Mouse (Mus musculus) layer of hippocampus, postnatal 10 days (tissue): Measurements from ENCODE around the gene Fam133b. TPM values are rescaled to one million over a fixed set of nuclear protein-coding genes. Genes with fewer than 3 reads are reported as not detected.
"Not testable (repeated sequence)": the region's sequence is repeated elsewhere in the genome, so short reads cannot be mapped to it uniquely, and the experiment has no call there.

ENCODE experiments used
- DNase-seq, 2 experiments: peaks; one replicate each; pipeline ENCODE4 v3.0.0; 2021; ENCODE audit warnings: low spot score in 2 of 2
- total RNA-seq, 2 experiments: library from RNA; stranded (reverse); gene quantifications; 2 replicates each; pipeline ENCODE4 v1.2.3; 2021

The Fam133b gene
- total RNA-seq, 2 experiments from 2014 or later = 41.7 to 42.1 TPM

DNA sequence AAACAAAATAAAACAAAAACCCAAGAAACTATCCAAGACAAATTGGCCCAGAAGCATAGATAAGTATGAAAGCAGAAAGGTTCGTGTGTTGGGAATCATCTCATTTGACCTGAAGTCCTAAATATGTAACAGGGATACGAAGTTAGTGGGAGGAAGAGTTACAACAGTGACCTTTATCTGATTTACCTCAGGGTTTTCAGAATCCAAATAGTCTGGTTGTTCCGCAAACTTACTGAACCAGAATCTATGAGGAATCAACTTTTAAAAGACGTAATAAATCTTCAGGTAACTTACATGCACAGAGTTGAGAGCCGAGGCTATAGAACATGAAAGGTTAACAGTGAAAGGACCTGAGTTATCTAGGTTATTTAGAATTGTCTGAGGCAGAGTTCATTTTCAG is 55.1 kb downstream of the Fam133b start:
- no peak for DNase-seq

DNA sequence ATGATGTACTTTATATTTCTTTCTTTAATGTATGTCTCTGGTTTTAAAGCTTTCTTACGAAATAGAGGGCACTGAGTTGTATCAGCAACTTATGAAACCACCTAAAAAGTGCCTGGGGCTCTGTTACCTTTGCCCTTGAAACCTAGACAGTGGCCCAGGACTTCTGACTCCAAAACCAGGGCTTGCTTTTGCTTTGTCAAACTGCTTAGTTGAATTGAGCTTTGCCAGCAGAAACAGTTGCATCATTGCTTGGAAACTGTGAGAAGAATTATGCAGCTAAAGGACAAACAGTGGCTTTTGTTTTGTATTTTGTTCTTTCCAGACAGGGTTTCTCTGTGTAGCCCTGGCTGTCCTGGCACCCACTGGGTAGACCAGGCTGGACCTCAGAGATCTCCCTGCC is 56.7 kb downstream of the Fam133b start:
- DNase-seq = no peak

DNA sequence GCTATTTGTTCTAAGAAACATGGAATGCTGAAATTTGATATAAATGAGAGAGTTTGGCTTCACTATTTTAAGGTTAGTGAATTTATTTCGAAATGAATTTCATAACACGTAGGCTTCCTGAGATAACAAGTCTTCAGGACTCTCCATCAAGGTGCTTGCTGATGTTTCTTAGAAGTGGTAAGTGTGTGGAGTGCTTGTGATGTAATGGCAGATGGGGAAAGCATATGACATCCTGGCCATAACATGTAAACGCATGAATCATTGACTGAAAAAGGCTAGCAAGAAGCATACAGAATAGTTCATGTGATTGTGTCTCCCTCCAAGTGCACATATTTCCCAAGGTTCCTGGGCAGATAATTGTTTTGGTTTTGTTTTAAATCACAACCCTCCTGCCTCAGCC is 57.2 kb downstream of the Fam133b start:
- no peak for DNase-seq

DNA sequence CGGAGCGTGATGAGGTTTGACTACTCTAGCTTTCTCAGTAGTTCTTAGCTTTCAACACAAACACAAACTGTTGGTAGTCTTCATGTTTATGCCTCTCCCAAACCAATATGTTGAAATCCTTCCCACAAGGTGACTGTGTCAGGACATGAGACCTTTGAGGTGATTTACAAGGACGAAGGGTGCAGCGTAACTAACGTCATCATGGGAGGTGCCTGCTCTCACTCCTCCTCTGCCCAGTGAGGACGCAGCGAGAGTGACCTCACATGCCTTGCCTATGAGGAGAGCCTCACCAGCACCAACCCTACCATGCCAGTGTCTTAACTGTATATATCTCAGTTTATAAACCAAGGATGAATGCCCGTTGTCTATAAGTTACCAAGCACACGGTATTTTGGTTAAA is 63.5 kb downstream of the Fam133b start:
- DNase-seq = no peak

DNA sequence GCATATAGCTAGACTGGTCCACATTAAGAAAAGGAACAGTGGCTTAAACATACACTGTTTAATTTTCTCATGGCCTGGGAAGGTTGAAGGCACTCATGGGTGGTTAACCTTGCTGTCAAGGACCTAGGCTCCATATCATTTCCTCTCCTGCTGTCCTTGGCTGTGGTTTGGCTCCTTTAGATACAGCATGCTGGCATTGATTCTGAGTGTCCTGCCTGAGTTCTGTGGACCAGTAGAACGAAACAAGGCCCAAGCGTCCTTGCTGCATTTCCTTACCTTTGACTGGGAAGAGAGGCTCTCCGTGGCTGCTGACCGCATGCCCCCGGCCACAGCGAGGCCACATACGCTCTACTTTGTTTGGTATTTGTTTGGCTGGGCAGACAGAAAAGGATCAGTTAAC is 65.6 kb downstream of the Fam133b start:
- DNase-seq = no peak

DNA sequence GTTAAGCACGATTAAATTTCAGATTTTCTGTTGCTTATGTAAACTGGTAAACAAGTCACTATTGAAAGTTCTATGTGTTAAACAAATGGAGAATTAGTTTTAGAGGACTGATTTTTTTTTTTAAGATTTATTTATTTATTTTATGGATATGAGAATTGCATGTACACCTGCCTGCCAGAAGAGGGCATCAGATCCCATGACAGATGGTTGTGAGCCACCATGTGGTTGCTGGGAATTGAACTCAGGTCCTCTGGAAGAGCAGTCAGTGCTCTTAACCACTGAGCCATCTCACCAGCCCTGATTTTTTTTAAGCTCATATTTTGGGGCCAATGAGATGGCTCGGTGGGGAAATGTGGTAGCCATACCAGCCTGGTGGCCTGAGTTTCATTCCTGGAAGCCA is 68.2 kb downstream of the Fam133b start:
- not testable (repeated sequence) for DNase-seq

Other genes starting within 250 kb of the Fam133b start
- 10 to 100 TPM; 10.7 to 15.3 TPM for gene Cdk6, start 202.3 kb upstream of the Fam133b start, total RNA-seq
- gene 1700109H08Rik, start 27.7 kb downstream of the Fam133b start, total RNA-seq = 1 to 10 TPM; 5.6 to 6.9 TPM
- gene Pex1, start 52.2 kb downstream of the Fam133b start, total RNA-seq = 10 to 100 TPM; 22.9 to 27.5 TPM
- 10 to 100 TPM; 11.2 to 12.7 TPM for gene Rbm48, start 52.8 kb downstream of the Fam133b start, total RNA-seq
- gene Tmbim7, start 107.3 kb downstream of the Fam133b start, total RNA-seq = not detected
- gene Gatad1, start 113.4 kb downstream of the Fam133b start, total RNA-seq = 100 to 1,000 TPM; 112 to 131 TPM